Mouse (Mus musculus): ENCODE data around the gene Fermt3.

- TF ChIP-seq CTCF (IDR thresholded peaks at IDR 0.05; ENCODE audit: insufficient read depth, low read length) (no peak), POLR2A (IDR thresholded peaks at IDR 0.05; ENCODE audit: borderline replicate concordance, extremely low read depth, low read depth, low read length) (no peak)
These were observed 39.3 kb upstream of the Fermt3 start for GRCm38 (mm10) chr19:7058541-7058940.
